Mouse (Mus musculus): ENCODE data around the gene Gm853. TPM values are rescaled to one million over a fixed set of nuclear protein-coding genes. Genes with fewer than 3 reads are reported as not detected.
A peak's percentile ranks its signal among the peaks of the same experiment; 100 is the strongest.

Gm853 gene
- total RNA-seq, 2 experiments from 2014 or later = not detected

DNA sequence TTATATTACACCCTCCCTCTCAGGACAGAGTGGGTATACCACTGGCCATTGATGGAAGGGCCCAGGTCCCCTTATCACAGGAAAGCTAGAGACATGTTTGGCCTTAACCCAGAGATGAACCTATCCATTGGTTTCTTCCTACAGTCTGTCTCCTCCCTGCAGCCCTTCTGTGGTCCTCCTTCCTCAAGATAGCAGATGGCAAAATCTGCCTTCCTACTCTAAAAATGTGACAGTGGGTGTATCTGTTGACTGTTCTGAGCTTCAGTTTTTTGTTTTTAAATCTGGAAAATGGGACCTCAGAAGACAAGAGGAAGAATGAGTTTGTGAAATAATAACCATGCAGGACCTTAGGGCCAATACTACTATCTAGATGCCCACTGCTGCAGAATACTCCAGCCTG lies 1.9 kb upstream of the Gm853 start:
- no peak for ATAC-seq (replicated peaks; ENCODE audit: low FRiP score, poor library complexity, severe bottlenecking)

DNA sequence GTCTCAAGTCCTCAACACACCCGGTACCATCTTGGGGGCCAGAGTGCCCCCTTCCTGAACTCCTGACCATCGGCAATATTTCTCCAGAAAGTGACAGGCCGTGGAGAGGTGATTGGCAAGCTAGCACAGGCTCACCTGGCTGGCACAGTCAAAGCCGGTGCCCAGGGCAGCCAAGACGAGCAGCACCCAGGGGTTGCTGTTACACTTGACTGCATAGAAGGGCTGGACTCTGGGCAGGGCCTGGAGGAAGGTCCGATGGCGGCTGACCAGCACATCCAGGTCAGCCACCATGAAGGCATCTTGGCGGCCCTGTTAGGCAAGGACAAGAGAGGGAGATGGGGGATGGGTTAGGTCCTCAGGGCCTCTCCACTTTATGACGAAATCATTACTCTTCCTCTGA lies 2.0 kb downstream of the Gm853 start:
- no peak for ATAC-seq (replicated peaks; ENCODE audit: low FRiP score, poor library complexity, severe bottlenecking)

DNA sequence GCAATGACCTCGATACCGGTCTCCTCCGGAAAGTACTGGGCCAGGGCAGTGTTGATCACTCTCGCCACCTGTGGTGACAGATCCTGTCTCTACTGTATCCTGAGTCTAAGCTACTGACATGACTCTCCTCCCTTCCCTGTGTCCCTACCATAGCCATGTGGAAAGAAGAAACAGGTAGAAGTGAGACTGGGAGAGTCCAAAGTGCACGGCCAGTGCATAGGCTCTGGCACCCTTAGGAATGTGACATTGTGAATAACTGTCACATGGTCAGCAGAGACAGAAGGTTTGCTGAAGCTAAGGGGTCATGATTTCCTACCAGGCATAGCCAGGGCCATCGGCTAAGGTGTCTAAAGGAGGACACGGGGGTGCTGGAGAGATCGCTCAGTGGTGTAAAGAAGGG lies 6.8 kb downstream of the Gm853 start:
- ATAC-seq (replicated peaks; ENCODE audit: low FRiP score, poor library complexity, severe bottlenecking) = no peak

DNA sequence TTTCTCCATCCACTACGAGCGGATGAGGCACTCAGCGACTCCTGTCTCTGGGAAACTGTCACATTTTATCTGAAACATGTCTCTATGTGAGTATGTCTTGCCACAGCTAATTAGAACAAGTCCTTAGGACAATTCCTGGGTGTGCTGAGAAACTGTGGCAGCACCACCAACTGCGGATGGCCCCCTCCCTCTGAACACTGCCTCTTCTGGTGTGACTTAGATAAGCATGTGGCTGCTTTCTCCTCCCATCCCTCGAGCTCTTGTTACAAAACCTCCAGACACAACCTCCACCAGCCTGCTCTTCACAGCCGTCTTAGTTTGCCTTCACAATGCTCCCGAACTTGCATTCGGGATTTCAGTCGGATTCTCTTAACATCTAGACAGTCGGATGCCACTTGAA lies 8.3 kb downstream of the Gm853 start:
- peak; percentile 65; the same call in 1 of the 2 replicates for ATAC-seq (replicated peaks; ENCODE audit: low FRiP score, poor library complexity, severe bottlenecking)

- ATAC-seq (replicated peaks; ENCODE audit: low FRiP score, poor library complexity, severe bottlenecking) = no peak
Measured at GRCm38 (mm10) chr4:130213197-130213596, 9.0 kb downstream of the Gm853 start.

DNA sequence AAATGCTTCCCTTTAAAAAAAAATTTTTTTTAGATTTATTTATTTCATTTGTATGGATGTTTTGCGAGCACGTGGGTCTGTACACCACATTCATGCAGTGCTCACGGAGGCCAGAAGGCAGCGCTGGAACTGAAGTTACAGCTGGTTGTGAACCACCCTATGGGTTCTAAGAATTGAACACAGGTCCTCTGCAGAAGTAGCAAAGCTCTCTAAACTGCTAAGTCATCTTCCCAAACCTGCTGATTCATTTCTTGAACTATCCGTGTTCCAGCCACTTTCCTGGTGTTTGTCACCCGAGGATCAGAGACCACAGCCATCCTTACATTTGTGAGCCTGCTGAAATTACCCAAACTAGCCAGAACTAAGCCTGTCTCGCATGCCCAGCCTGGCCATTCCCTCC lies 9.8 kb downstream of the Gm853 start:
- peak; percentile 61 for ATAC-seq (replicated peaks; ENCODE audit: low FRiP score, poor library complexity, severe bottlenecking)

DNA sequence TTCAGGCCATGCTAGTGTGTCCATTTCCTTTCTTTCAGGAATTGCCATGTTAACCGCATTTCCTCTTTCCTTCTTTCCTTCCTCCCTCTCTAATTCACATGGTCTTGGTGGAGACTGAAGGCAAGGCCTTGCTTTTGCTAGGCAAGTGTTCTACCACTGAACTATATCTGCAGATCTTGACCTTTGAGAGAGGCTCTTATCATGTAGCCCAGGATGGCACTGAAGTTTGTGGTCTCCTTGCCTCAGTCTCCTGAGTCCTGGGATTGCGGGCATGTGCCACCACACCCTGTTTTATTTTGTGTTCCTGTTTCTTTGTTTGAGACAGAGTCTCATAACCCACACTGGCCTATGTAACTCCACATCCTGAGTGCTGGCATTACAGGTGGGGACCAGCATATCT lies 10.3 kb downstream of the Gm853 start:
- ATAC-seq (replicated peaks; ENCODE audit: low FRiP score, poor library complexity, severe bottlenecking) = no peak

GRCm38 (mm10) chr4:130198694-130199670 lies 23.2 kb downstream of the Gm853 start:
- peak; percentile 87 for ATAC-seq (replicated peaks; ENCODE audit: low FRiP score, poor library complexity, severe bottlenecking)

- ATAC-seq (replicated peaks; ENCODE audit: low FRiP score, poor library complexity, severe bottlenecking) = no peak
Measured at GRCm38 (mm10) chr4:130196542-130196941, 25.7 kb downstream of the Gm853 start.

GRCm38 (mm10) chr4:130195924-130196323 lies 26.3 kb downstream of the Gm853 start:
- ATAC-seq (replicated peaks; ENCODE audit: low FRiP score, poor library complexity, severe bottlenecking) = no peak

GRCm38 (mm10) chr4:130192266-130192665 lies 29.9 kb downstream of the Gm853 start:
- no peak for ATAC-seq (replicated peaks; ENCODE audit: low FRiP score, poor library complexity, severe bottlenecking)

- ATAC-seq (replicated peaks; ENCODE audit: low FRiP score, poor library complexity, severe bottlenecking) = no peak
Measured at GRCm38 (mm10) chr4:130189606-130190005, 32.6 kb downstream of the Gm853 start.

GRCm38 (mm10) chr4:130188806-130189297 lies 33.3 kb downstream of the Gm853 start:
- ATAC-seq (replicated peaks; ENCODE audit: low FRiP score, poor library complexity, severe bottlenecking) = peak; percentile 87

GRCm38 (mm10) chr4:130186891-130187290 lies 35.3 kb downstream of the Gm853 start:
- no peak for ATAC-seq (replicated peaks; ENCODE audit: low FRiP score, poor library complexity, severe bottlenecking)

DNA sequence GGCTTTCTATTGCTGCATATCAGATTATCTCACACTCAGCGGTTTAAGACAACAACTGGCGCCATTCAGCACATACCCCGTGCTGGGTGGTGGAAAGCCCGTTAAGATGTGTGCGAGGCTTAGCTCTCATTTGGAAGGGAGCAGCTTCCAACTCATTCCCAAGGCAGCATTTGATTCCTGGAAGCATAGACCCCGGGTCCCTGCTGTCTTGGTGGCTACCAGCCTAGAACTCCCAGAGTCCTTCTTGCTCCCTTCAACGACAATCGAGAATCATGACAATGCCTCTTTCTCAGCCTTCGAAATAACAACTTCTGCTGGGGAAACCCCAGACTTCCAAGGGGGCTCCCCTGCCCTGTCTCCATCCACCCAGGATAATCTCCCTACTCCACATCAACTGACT lies 35.8 kb downstream of the Gm853 start:
- no peak for ATAC-seq (replicated peaks; ENCODE audit: low FRiP score, poor library complexity, severe bottlenecking)

DNA sequence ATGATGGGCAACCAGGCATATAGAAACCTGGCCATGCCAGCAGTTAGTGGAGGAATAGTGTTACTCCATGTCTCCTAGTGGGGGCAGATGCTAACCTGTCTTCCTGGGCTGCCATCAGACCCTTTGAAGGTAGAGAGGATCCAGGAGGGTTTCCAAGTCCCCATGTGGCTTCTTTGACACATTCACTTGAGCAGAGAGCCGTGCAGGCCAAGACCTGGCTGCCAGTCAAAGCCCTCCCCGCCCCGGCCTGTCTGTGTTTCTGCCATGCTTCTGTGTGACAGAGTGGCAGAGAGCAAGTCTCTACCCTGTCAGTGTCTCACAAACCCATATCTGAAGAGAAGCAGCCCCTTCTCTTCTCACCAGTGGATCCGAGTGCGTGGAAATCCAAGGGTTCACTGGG lies 38.3 kb downstream of the Gm853 start:
- ATAC-seq (replicated peaks; ENCODE audit: low FRiP score, poor library complexity, severe bottlenecking) = no peak

DNA sequence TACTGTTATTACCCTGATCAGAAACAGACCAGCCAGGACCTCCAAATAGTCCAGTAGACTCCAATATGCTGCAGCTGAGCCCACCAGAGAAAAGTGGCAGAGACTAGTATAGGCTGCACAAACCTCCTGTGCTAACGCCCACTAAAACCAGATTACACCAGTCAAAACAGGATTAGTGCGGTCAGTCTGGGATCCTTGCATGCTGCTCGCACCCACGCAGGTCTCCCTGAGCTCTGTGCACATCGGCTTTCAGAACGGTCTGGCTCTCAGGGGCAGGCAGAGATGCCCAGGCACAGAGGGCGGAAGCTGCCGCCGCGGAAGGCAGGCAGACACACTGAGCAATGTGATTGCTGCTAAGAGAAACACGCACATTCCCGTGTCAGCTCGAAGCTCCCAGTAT lies 39.2 kb downstream of the Gm853 start:
- ATAC-seq (replicated peaks; ENCODE audit: low FRiP score, poor library complexity, severe bottlenecking) = no peak

DNA sequence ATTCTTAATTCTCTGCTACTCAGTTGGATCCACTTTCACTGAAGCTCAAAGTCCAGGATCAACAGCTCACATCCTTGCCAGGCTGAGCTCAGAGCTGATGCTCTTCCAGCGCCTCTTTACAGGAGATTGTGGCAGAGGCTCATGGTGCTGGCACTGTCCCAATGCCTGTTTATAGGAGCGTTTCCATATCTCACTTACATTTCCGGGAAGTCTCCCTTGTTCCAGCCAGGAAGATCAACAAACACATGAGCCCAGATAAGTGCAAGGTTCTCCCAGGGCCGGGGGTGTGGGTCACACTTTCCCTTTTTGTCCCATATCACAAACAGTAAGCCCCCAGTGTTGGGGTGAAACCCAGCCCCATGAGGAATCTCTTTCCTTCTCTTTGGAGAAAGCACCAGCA lies 40.3 kb downstream of the Gm853 start:
- no peak for ATAC-seq (replicated peaks; ENCODE audit: low FRiP score, poor library complexity, severe bottlenecking)

- ATAC-seq (replicated peaks; ENCODE audit: low FRiP score, poor library complexity, severe bottlenecking) = no peak
Measured at GRCm38 (mm10) chr4:130180909-130181602, 41.1 kb downstream of the Gm853 start.

DNA sequence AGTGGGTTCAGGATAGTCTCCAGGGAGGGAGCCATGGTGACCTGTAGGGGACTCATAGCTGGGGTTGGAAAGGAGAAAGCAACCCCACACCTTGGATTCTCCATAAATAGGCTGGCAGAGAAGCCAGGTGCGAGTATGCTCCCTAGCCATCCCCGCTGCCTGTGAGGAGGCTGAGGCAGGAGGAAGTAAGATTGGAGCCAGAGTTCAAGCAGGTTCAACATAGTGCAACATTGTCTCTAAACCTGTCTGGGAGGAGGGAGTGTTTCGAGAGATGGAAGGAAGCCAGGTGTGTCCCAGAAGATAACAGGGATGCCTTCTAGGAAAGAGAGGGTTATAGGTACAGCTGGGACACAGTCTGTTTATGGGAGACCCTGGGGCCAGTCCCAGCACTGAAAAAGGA lies 42.3 kb downstream of the Gm853 start:
- ATAC-seq (replicated peaks; ENCODE audit: low FRiP score, poor library complexity, severe bottlenecking) = no peak

DNA sequence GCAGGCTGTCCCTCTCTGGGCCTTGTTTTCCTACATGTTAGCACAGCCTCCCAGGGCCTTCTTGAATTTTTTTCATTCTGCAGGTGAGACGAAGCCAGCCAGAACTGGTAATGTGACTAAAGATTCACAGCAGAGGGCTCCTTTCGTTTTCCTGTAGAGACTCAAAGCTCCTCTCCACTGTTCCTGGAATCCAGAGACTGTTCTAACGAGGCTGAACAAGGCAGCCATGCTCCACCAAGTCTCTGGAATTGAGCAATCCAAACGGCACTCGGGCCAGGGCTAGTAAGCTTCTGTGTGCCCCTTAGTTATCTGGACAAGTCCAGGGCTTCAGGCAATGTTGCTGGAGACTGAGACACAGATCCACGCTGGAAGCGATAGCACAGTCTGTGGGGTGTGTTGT lies 44.7 kb downstream of the Gm853 start:
- no peak for ATAC-seq (replicated peaks; ENCODE audit: low FRiP score, poor library complexity, severe bottlenecking)

Measured in erythroid progenitor cell, adult 5-6 weeks (primary cell).